Mouse (Mus musculus) C2C12 (cell line): Measurements from ENCODE around the gene Fgf4. TPM values are rescaled to one million over a fixed set of nuclear protein-coding genes. Genes with fewer than 3 reads are reported as not detected.

ENCODE experiments used
- H3K27me3 ChIP-seq: one replicate; pipeline ENCODE4 v1.6.1; 2011; ENCODE audit not compliant: control insufficient read depth, insufficient read depth, insufficient read length
- H3K36me3 ChIP-seq: one replicate; pipeline ENCODE4 v1.6.1; 2011; ENCODE audit not compliant: control insufficient read depth, insufficient read depth
- H3K4me3 ChIP-seq: one replicate; pipeline ENCODE4 v1.5.1; 2011; ENCODE audit warnings: mild to moderate bottlenecking, control low read depth; ENCODE audit not compliant: poor library complexity, insufficient read depth, severe bottlenecking
- H3K79me2 ChIP-seq: one replicate; pipeline ENCODE4 v1.6.1; 2011; ENCODE audit not compliant: control insufficient read depth, insufficient read depth
- H3K79me3 ChIP-seq: one replicate; pipeline ENCODE4 v1.6.1; 2011; ENCODE audit warnings: low read depth, control low read depth
- H3ac ChIP-seq: one replicate; pipeline ENCODE3; 2011; ENCODE audit warnings: low read depth; ENCODE audit not compliant: control insufficient read depth, insufficient read length
- CEBPB ChIP-seq: IDR thresholded peaks from one replicate; pipeline ENCODE4 v1.6.1; 2011; ENCODE audit warnings: low read depth, mild to moderate bottlenecking, control low read depth, moderate library complexity
- CTCF ChIP-seq: IDR thresholded peaks from one replicate; pipeline ENCODE4 v1.5.1; 2011; ENCODE audit not compliant: control insufficient read depth, insufficient read depth, insufficient read length
- FOSL1 ChIP-seq: IDR thresholded peaks from one replicate; pipeline ENCODE4 v1.8.0; 2011; ENCODE audit warnings: mild to moderate bottlenecking, low read length; ENCODE audit not compliant: poor library complexity, insufficient read depth, severe bottlenecking
- MAX ChIP-seq: IDR thresholded peaks from one replicate; pipeline ENCODE4 v1.6.1; 2011; ENCODE audit warnings: mild to moderate bottlenecking, control low read depth
- MYOD1 ChIP-seq: IDR thresholded peaks from one replicate; pipeline ENCODE4 v1.6.1; 2011; ENCODE audit warnings: low read depth; ENCODE audit not compliant: control insufficient read depth, insufficient read length
- MYOG ChIP-seq: IDR thresholded peaks from one replicate; pipeline ENCODE4 v1.6.1; 2011; ENCODE audit not compliant: control insufficient read depth, insufficient read length; ENCODE audit errors: extremely low read depth
- USF1 ChIP-seq: IDR thresholded peaks from one replicate; pipeline ENCODE4 v1.6.1; 2011; ENCODE audit warnings: low read depth, mild to moderate bottlenecking, control low read depth, moderate library complexity
- polyA plus RNA-seq: library from polyadenylated mRNA; unstranded; fragments of >200 nt; fragmentation: generic; extraction: Trizol; gene quantifications from one replicate; pipeline ENCODE4 v1.2.1, GENCODE M21; 2012; ENCODE audit warnings: missing spikeins

The Fgf4 gene
- polyA plus RNA-seq, 1 experiment: not detected

- no peaks in the 10 kb centered on the region for H3K79me2 ChIP-seq
- no peak overlapping the region for H3ac ChIP-seq
- peaks cover 56% of the 10 kb centered on the region for H3K27me3 ChIP-seq
- no peak overlapping the region for H3K4me3 ChIP-seq
- H3K36me3 ChIP-seq: no peaks in the 10 kb centered on the region
- H3K79me3 ChIP-seq: no peaks in the 10 kb centered on the region
- no peak for TF ChIP-seq CTCF
- TF ChIP-seq CEBPB: no peak
- no peak for TF ChIP-seq MYOG
- TF ChIP-seq USF1: no peak
- TF ChIP-seq MYOD1: no peak
- TF ChIP-seq MAX: no peak
- TF ChIP-seq FOSL1: no peak
These were observed 15.0 kb downstream of the Fgf4 start for GRCm38 (mm10) chr7:144862126-144862525.

- H3K79me3 ChIP-seq: no peaks in the 10 kb centered on the region
- TF ChIP-seq CEBPB (no peak), MYOD1 (no peak), MAX (no peak)
- H3K36me3 ChIP-seq: no peaks in the 10 kb centered on the region
- H3K4me3 ChIP-seq: no peak overlapping the region
- H3ac ChIP-seq: no peak overlapping the region
- no peaks in the 10 kb centered on the region for H3K79me2 ChIP-seq
- peaks cover 62% of the 10 kb centered on the region for H3K27me3 ChIP-seq
These were observed 15.5 kb downstream of the Fgf4 start for GRCm38 (mm10) chr7:144862712-144863111.

- TF ChIP-seq CTCF (no peak), MYOG (no peak), FOSL1 (no peak), USF1 (no peak), CEBPB (no peak), MYOD1 (no peak), MAX (no peak)
- peaks cover 62% of the 10 kb centered on the region for H3K27me3 ChIP-seq
- H3ac ChIP-seq: no peak overlapping the region
- H3K36me3 ChIP-seq: no peaks in the 10 kb centered on the region
- no peak overlapping the region for H3K4me3 ChIP-seq
- H3K79me2 ChIP-seq: no peaks in the 10 kb centered on the region
- H3K79me3 ChIP-seq: no peaks in the 10 kb centered on the region
These were observed 16.0 kb downstream of the Fgf4 start for GRCm38 (mm10) chr7:144863196-144863595.

DNA sequence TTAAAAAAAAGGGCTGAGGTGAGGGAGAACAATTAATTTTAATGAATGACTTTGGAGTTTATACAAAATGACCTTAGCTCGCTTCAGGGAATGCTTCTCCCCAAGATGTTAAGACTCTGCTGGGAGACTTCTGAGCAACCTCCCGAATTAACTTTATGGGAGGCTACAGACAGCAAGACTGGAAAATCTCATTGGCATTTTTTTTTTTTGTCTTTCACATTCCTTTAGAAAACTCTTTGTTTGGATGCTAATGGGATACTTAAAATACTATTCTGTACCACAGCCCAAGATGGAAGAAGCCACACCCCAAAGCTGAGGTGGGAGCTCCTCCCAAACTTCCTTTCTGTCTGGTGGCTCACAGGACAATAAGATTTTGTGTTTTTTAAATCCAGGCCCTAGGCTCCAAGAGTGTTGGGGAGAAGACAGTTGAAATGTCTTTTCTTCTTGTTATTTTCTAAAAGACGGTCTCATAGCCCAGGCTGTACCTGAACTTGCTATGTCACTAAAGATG, 17.0 kb downstream of the Fgf4 start:
- TF ChIP-seq CEBPB (no peak), MYOG (no peak), MAX (no peak), USF1 (no peak), MYOD1 (no peak), FOSL1 (no peak), CTCF (no peak)
- Histone ChIP-seq H3K36me3 (no peaks in the 10 kb centered on the region), H3K79me3 (no peaks in the 10 kb centered on the region), H3ac (no peak overlapping the region), H3K27me3 (peaks cover 65% of the 10 kb centered on the region), H3K79me2 (no peaks in the 10 kb centered on the region), H3K4me3 (no peak overlapping the region)

DNA sequence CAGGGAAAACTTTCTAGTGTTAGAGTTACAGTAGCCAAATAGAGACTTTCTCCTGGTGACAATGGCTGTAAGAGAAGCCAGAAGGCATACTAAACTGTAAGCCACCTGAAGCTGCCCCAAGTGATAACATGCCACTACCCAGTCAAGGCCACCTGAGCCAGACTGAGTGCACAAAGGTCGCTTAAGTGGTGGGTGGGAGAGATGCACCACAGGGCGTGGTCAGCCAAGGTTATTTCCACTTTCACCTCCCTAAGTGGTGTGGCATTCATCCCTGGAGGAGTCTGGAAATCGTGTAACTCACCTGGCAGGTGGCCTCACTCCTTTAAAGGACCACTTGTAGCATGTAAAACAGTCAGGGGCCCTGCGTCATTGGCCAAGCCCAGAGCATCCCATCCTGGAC, 20.0 kb downstream of the Fgf4 start:
- TF ChIP-seq USF1 (no peak), MAX (no peak), CEBPB (no peak), MYOD1 (no peak), FOSL1 (no peak), CTCF (no peak), MYOG (no peak)
- Histone ChIP-seq H3ac (no peak overlapping the region), H3K36me3 (no peaks in the 10 kb centered on the region), H3K4me3 (no peak overlapping the region), H3K79me2 (no peaks in the 10 kb centered on the region), H3K27me3 (peaks cover 48% of the 10 kb centered on the region), H3K79me3 (no peaks in the 10 kb centered on the region)

GRCm38 (mm10) chr7:144867602-144868001, 20.4 kb downstream of the Fgf4 start:
- no peak for TF ChIP-seq CTCF
- no peak for TF ChIP-seq FOSL1
- no peak for TF ChIP-seq MYOG
- no peak for TF ChIP-seq MAX
- no peak for TF ChIP-seq CEBPB
- TF ChIP-seq USF1: no peak
- TF ChIP-seq MYOD1: no peak
- Histone ChIP-seq H3K36me3 (no peaks in the 10 kb centered on the region), H3K27me3 (peaks cover 43% of the 10 kb centered on the region)

More at GRCm38 (mm10) chr7:144867602-144868001, 20.4 kb downstream of the Fgf4 start:
- H3ac ChIP-seq: no peak overlapping the region
- no peaks in the 10 kb centered on the region for H3K79me2 ChIP-seq
- no peak overlapping the region for H3K4me3 ChIP-seq
- H3K79me3 ChIP-seq: no peaks in the 10 kb centered on the region
